Mouse (Mus musculus) lung, adult 18-20 months (tissue): ENCODE measurements around the gene Rnf38.
A peak's percentile ranks its signal among the peaks of the same experiment; 100 is the strongest.

ENCODE experiments used
- DNase-seq, 2 experiments: peaks; one replicate each; pipeline ENCODE4 v3.0.0; 2022; ENCODE audit warnings: mixed read lengths in 2 of 2

Gene Rnf38

DNA sequence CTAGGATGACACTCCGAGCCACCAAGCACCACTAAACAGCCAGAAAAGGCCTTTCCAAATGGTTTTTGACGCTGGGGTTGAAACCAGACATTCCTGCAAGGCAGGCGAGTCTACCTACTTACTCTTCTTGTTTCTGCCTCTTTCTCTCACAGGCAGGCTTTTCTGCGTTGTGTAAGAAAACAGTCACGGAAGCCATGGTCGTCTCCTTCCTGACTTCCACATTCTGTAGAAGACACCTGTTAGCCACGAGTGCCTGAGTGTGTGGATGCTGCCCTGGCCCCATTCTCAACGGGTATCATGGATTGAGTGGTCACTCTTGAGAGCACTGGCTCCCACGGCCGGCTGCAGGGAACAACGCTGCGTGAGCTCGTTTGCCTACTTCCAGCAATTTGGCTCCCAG, 118.5 kb downstream of the Rnf38 start:
- DNase-seq, result no peak

- no peak for DNase-seq
Measured at GRCm38 (mm10) chr4:44113393-44114138, 120.0 kb downstream of the Rnf38 start.

GRCm38 (mm10) chr4:44112741-44113140, 120.8 kb downstream of the Rnf38 start:
- DNase-seq, result peak in 1 of 2 experiments; percentile 46

DNA sequence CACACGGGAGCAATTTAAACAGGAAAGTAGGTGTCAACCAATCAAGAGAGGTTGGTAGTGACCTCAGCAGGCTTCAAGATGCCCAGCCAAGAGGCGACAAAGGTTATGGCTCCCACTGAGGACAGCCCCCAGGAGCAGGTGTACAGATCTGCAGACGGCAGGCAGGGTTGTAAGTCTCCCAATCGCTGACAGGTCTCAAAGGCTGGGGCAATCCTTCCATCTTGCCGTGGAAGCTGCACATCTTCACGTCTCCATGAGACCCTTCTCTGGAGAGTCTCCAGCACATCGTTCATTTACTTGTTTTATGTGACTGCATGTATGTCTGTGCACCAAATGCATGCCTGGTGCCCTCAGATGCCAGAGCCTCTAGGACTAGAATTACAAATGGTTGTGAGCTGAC, 122.8 kb downstream of the Rnf38 start:
- DNase-seq, result no peak

GRCm38 (mm10) chr4:44108297-44108696, 125.3 kb downstream of the Rnf38 start:
- no peak for DNase-seq

DNA sequence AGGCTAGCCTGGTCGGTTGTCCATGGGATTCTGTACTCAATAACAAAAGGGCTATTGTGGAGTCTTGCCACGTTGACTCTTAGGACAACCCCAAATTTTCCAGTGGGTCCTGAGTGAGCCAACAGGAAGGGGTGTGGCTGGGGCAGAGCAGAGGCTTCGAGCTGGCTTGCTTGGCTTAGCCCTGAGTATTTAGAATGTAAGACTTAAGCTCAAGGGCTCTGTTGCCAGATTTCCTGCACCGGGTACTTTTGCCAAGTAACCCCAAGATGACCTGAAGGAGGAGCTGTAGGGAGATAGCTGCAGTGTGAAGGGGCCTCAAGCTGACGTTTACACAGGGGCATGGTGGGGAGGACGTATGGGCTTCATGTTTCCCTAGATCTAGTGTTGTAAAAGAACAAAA, 126.2 kb downstream of the Rnf38 start:
- DNase-seq, result peak; percentile 39 to 62

GRCm38 (mm10) chr4:44106297-44106821, 127.2 kb downstream of the Rnf38 start:
- DNase-seq, result no peak

DNA sequence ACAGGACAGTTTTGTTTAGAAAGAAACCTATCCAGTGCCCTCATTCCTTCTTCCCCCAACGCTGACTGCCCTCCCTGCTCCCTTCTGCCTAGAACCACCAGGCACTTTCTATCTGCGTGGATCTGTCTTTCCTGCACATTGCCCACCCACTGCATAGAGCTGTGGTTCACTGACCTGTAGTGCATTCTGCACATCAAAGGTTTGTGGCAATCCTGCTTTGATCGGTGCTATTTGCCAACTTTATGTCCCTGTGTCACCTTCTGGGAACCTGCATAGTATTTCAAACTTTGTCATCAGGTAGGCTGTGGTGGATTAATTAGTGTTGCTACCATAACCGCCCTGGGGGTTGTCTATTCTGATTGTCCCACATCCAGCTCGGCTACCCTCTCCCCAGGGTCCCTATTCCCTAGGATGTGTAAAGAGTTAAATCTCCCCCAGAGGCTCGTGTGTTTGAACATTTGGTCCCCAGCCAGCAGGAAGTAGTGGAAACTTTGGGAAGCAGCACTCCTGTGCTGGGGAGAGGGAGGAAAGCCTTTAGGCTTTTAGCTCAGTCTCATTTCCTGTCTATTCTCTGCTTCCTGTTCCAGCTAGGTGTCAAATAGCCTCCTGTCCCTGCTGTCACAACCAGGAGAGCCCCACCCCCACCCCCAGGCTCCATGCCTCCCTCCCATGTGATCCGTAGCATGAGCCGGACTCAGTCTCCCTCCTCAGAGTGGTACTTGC, 129.2 kb downstream of the Rnf38 start:
- DNase-seq, result no peak

DNA sequence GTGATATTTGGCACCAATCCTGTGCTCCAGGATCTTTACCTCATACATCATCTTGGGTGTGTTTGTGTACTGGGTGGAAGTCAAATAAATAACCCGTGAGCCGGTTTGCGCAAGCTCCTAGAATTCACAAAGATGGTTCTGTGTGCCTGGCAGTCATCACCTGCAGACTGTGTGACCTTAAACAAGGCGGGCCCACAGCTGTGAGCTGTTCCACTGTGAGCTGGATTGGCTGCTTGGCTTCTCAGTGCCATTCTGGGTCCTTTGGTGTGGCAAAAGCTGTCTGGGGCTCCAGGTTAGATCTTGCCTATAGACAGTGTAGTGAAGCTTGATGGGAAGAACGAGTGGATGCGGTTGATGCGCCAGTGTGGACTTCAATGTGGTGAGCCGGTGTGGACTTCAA, 130.0 kb downstream of the Rnf38 start:
- DNase-seq, result peak in 1 of 2 experiments; percentile 33

- no peak for DNase-seq
Measured at GRCm38 (mm10) chr4:44097576-44098335, 135.8 kb downstream of the Rnf38 start.

- no peak for DNase-seq
Measured at GRCm38 (mm10) chr4:44094475-44094874, 139.1 kb downstream of the Rnf38 start.

DNA sequence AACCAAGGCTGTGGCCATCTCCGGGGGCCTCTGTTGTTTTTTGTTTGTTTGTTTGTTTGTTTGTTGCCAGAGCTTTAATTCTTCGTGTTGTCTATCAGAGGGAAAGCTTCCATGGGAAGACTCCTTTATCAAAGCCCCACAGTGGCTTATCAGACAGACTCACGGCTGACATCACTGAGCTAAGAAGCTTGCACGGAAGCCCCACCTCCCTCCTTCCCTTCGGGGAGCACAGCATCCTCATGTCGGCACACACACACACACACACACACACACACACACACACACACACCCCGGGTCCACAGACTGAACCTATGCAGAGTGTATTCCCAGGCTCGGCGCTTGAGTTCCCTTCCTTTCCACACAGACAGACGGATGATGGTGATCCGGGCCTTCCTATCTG, 141.2 kb downstream of the Rnf38 start:
- no peak for DNase-seq

DNA sequence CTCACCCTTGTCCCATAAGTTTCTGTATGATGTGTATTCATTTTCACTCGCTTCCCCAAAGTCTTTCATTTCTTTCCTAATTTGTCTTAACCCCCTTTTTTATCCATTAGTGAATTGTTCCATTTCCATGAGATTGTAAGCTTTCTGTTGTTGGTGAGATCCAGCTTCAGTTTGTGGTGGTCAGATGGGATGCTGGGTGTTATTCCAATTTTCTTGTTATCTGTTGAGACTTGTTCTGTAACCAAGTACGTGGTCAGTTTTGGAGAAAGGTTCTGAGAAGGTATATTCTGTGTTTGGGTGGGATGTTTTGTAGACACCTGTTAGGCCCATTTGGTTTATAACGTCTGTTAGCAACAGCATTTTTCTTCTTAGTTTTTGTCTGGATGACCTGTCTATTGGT, 148.0 kb downstream of the Rnf38 start:
- DNase-seq, result no peak

DNA sequence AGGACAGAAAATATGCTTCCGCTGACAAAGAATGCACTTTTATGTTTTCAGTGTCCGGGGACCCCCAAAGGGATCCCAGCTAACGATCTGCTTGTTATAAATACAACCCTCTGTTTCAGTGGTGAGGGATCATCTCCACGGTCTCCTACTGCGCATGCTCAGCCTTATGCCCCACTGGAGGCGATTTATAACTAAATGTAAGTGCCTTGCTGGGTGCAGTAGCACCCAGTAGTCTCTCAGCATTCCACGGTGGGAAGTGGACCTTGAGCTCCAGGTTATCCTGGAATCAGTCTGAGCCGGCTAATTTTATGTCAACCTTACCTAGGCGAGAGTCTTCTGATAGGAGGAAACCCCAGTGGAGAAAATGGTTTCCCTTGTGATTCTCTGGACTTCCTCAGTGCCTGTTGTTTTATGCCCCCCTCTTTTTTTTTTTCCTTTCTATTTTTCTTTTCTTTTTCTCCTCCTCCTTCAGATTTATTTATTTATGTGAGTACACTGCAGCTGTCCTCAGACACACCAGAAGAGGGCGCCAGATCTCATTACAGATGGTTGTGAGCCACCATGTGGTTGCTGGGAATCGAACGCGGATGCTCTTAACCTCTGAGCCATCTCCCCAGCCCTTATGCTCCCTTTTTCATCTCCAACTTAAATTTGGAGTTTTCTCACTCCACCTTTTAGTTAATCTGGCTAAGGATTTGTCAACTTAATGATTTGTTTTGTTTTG, 148.8 kb downstream of the Rnf38 start:
- DNase-seq, result no peak

- DNase-seq, result peak; percentile 61 to 71
Measured at GRCm38 (mm10) chr4:44083945-44084344, 149.6 kb downstream of the Rnf38 start, which contains the start of gene Gne. Gne (minus strand) TSS chr4:44084177.

GRCm38 (mm10) chr4:44078358-44078933, 155.1 kb downstream of the Rnf38 start:
- peak in 1 of 2 experiments; percentile 38 for DNase-seq
